Mouse (Mus musculus) heart, adult 2 months (tissue): ENCODE data around the gene Itpr1.

Experiments
- CTCF ChIP-seq: fragments of 200-600 bp; IDR thresholded peaks from 2 replicates; pipeline ENCODE4 v1.8.1; 2022; ENCODE audit warnings: antibody characterized with exemption, mild to moderate bottlenecking, moderate library complexity
- EP300 ChIP-seq: fragments of 200-500 bp; IDR thresholded peaks from 2 replicates; pipeline ENCODE4 v1.6.1; 2011; ENCODE audit warnings: low read depth, low read length, control low read depth; ENCODE audit not compliant: insufficient read depth
- POLR2A ChIP-seq: fragments of 200-500 bp; IDR thresholded peaks from 2 replicates; pipeline ENCODE4 v1.6.1; 2011; ENCODE audit warnings: mild to moderate bottlenecking, low read depth, low read length, control low read depth; ENCODE audit not compliant: insufficient read depth

GRCm38 (mm10) chr6:108306910-108307584, 94.2 kb downstream of the Itpr1 start:
- TF ChIP-seq EP300 (no peak), CTCF (no peak), POLR2A (no peak)
